Mouse (Mus musculus): ENCODE results near the gene Cacna2d4. TPM values are rescaled to one million over a fixed set of nuclear protein-coding genes. Genes with fewer than 3 reads are reported as not detected.

Gene Cacna2d4
- polyA plus RNA-seq, 1 experiment from 2014 or later, result 0.03 TPM

DNA sequence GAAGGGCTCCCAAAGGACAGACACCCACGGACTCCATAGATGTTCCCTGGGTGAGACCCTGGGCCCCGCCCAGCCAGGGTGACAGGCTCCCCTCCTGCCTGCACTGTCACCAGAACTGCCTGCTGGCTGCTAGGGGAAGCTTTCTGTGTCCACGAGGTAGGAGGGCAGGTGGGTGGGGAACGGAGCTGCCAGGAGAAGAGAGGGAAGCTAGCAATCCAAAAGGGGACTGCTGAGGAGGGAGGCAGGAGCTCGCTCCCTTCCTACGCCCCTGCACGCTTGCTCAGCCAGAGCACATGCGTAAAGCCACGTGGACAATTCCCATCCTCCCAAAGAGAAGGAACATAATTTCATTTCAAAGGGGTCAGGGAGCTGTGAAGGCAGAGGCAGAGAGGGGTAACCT lies 73.8 kb downstream of the Cacna2d4 start:
- TF ChIP-seq CTCF (IDR thresholded peaks at IDR 0.05; ENCODE audit: low read depth), result no peak
- no peak overlapping the region for H3K4me2 ChIP-seq
- no peak for ATAC-seq (ENCODE audit: insufficient read depth)
- H3K27me3 ChIP-seq (ENCODE audit: insufficient read depth, low read length), result no peaks in the 10 kb centered on the region
- 50% methylated on average over 9 of the region's 9 CpGs for WGBS
- H3K4me3 ChIP-seq (ENCODE audit: low read depth, low read length), result no peak overlapping the region
- H3K36me3 ChIP-seq (ENCODE audit: insufficient read depth), result no peaks in the 10 kb centered on the region
- H3K9ac ChIP-seq, result no peak overlapping the region
- H3K9me3 ChIP-seq (ENCODE audit: low read depth, low read length), result no peaks in the 10 kb centered on the region
- no peaks in the 10 kb centered on the region for H3K4me1 ChIP-seq (ENCODE audit: insufficient read depth)
- no peak for DNase-seq
- no peak overlapping the region for H3K27ac ChIP-seq (ENCODE audit: low read depth)

DNA sequence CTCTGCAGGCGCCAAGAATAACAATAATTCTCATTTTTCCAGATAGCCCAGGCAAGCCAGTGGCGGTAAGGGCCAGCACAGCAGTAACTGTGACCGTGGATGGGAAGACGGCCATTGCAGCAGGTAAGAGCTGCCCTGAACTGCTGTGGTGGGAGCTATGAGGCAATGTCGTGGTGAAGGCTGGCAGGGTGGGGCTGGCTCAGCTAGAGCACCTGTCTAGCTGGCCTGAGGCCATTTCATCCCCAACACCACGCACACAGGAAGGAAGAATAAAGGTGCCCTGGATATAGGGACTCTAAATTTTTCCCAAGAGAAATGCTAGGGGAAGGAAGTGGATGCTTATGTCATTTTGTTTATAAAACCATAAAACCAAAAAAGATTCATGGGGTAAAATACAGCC lies 76.1 kb downstream of the Cacna2d4 start:
- H3K9ac ChIP-seq, result no peak overlapping the region

DNA sequence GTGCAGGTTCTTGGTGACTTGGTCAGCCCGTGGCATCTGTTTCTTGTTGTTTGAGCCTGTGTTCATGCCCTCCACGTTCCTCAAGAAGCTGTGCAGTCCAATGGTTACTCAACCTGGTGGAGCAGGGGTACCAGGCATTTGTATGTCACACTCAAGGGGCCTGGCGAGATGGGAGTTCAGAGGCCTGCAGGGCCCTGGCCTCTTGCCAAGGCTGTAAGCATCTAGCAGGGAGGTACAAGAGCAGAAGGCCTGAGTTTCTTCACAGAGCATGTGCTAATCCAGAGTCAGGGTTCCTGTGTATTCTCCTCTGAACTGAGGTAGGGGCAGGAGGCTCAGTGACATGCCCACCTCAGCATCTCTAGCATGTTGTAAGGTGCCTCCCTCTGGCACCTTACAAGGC lies 76.8 kb downstream of the Cacna2d4 start:
- ATAC-seq (ENCODE audit: insufficient read depth) (peak; percentile 8; the same call in 1 of the 2 replicates), DNase-seq (peak; percentile 61)
- Histone ChIP-seq H3K9ac (no peak overlapping the region), H3K27ac (ENCODE audit: low read depth) (no peak overlapping the region), H3K27me3 (ENCODE audit: insufficient read depth, low read length) (no peaks in the 10 kb centered on the region), H3K9me3 (ENCODE audit: low read depth, low read length) (no peaks in the 10 kb centered on the region), H3K4me3 (ENCODE audit: low read depth, low read length) (no peak overlapping the region), H3K4me2 (no peak overlapping the region), H3K36me3 (ENCODE audit: insufficient read depth) (no peaks in the 10 kb centered on the region), H3K4me1 (ENCODE audit: insufficient read depth) (no peaks in the 10 kb centered on the region)
- no peak for TF ChIP-seq CTCF (IDR thresholded peaks at IDR 0.05; ENCODE audit: low read depth)
- 39% methylated on average over 3 of the region's 3 CpGs for WGBS

More for the DNA sequence above, 76.1 kb downstream of the Cacna2d4 start:
- Histone ChIP-seq H3K36me3 (ENCODE audit: insufficient read depth) (no peaks in the 10 kb centered on the region), H3K9me3 (ENCODE audit: low read depth, low read length) (no peaks in the 10 kb centered on the region), H3K4me3 (ENCODE audit: low read depth, low read length) (no peak overlapping the region), H3K4me1 (ENCODE audit: insufficient read depth) (no peaks in the 10 kb centered on the region), H3K27ac (ENCODE audit: low read depth) (no peak overlapping the region), H3K27me3 (ENCODE audit: insufficient read depth, low read length) (no peaks in the 10 kb centered on the region), H3K4me2 (no peak overlapping the region)
- 84% methylated on average over 6 of the region's 6 CpGs for WGBS
- no peak for ATAC-seq (ENCODE audit: insufficient read depth)
- no peak for DNase-seq
- no peak for TF ChIP-seq CTCF (IDR thresholded peaks at IDR 0.05; ENCODE audit: low read depth)

DNA sequence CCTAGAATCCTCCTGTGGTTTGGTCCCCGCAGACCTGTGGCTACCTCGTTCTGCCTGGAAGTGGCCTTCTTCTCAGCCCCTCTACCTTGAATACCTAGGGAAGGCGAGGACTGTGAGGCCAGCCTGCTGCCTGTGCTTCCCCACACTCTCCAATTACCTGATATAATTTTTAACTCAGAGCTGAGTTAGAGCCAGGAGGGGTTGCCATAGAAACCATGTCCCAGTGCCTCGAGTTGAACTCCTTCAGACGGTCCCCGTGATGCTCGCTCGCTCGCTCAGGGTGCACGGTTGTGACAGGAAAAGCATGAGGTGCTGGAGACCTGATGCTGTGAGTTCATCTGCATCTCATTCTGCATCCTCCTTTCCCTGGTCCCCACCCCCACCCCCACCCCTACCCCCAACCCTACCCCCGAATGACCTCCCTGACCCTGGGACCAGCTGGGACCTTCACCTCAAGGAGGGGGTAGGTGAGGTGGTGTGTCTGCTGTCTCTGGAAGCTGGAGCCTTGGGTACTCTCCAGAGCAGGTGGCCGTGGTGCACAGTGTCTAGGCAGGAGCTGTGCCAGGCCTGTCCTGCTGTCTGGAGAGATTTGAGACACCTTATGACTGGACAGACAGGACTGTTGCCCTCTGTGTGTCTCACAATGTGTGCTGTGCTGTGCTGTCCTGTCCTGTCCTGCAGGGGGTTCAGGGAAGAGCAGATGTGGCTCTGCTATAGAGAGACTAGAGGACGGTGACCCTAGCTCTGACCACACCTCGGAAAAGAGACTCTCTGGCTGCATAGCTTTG lies 77.5 kb downstream of the Cacna2d4 start:
- peak; percentile 56 for DNase-seq
- no peaks in the 10 kb centered on the region for H3K36me3 ChIP-seq (ENCODE audit: insufficient read depth)
- H3K27me3 ChIP-seq (ENCODE audit: insufficient read depth, low read length), result no peaks in the 10 kb centered on the region
- no peaks in the 10 kb centered on the region for H3K9me3 ChIP-seq (ENCODE audit: low read depth, low read length)
- H3K27ac ChIP-seq (ENCODE audit: low read depth), result no peak overlapping the region
- H3K4me2 ChIP-seq, result no peak overlapping the region
- no peak overlapping the region for H3K4me3 ChIP-seq (ENCODE audit: low read depth, low read length)
- WGBS, result 38% methylated on average over 14 of the region's 14 CpGs
- H3K4me1 ChIP-seq (ENCODE audit: insufficient read depth), result no peaks in the 10 kb centered on the region
- H3K9ac ChIP-seq, result no peak overlapping the region
- no peak for TF ChIP-seq CTCF (IDR thresholded peaks at IDR 0.05; ENCODE audit: low read depth)
- no peak for ATAC-seq (ENCODE audit: insufficient read depth)

DNA sequence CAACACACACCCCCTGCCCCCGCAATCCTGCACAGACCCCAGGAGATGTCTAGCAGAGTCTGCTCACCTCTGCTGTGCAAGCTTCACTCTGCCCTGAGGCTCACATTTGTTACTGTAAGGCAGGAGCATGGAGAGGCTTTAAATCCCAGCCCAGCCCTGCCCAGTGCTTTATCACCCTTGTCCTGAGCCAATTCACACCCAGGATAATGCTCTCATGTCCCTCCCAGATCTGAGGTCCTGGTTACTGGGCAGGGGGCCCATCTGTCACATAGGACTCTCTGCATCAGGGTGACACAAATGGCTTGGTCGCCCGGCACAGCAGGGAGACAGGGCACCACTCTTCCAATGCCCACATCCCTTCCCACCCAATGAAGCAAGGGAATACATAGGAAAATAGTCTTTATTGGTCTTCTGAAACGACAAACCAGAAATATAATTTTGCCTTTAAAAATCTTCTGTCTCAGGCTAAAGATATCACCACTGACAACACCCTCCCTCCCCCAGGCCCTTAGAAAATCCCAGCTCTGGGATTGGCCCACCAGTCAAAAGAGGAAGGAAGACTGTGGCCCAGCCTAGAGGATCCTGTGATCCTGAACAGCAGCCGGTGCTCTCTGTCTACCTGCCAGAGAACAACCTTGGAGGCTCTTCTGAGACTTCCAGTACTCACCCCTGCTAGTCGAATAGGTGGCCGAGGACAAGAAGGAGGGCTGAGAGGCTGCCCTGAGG lies 78.6 kb downstream of the Cacna2d4 start:
- TF ChIP-seq CTCF (IDR thresholded peaks at IDR 0.05; ENCODE audit: low read depth), result no peak
- WGBS, result 30% methylated on average over 7 of the region's 7 CpGs
- DNase-seq (no peak), ATAC-seq (ENCODE audit: insufficient read depth) (no peak)
- Histone ChIP-seq H3K27me3 (ENCODE audit: insufficient read depth, low read length) (no peaks in the 10 kb centered on the region), H3K4me3 (ENCODE audit: low read depth, low read length) (no peak overlapping the region), H3K9ac (no peak overlapping the region), H3K36me3 (ENCODE audit: insufficient read depth) (no peaks in the 10 kb centered on the region), H3K4me2 (no peak overlapping the region), H3K4me1 (ENCODE audit: insufficient read depth) (no peaks in the 10 kb centered on the region), H3K27ac (ENCODE audit: low read depth) (no peak overlapping the region), H3K9me3 (ENCODE audit: low read depth, low read length) (no peaks in the 10 kb centered on the region)

DNA sequence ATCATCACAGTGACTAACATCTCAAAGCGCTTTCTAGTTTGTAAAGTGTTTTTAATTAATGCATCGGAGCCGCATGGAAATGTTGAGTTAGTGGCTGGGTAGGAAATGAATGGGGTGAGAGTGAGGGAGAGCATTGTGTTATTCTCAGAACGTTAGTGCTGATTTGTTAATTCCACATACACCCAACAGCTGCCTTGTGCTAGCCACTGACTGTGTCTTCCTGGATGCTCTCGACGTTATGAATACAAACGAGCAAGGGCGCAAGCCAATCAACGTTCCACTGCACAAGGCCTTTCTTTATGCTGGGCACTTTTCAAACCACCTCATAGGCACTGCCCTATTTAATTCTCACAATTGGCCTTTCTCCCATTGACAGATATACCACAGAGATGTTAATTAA lies 82.4 kb downstream of the Cacna2d4 start:
- H3K4me3 ChIP-seq (ENCODE audit: low read depth, low read length), result no peak overlapping the region
- 82% methylated on average over 9 of the region's 9 CpGs for WGBS
- H3K4me1 ChIP-seq (ENCODE audit: insufficient read depth), result no peaks in the 10 kb centered on the region
- no peaks in the 10 kb centered on the region for H3K36me3 ChIP-seq (ENCODE audit: insufficient read depth)
- no peaks in the 10 kb centered on the region for H3K27me3 ChIP-seq (ENCODE audit: insufficient read depth, low read length)
- H3K27ac ChIP-seq (ENCODE audit: low read depth), result no peak overlapping the region
- ATAC-seq (ENCODE audit: insufficient read depth) (no peak), DNase-seq (no peak)
- H3K9me3 ChIP-seq (ENCODE audit: low read depth, low read length), result no peaks in the 10 kb centered on the region
- H3K4me2 ChIP-seq, result no peak overlapping the region
- no peak overlapping the region for H3K9ac ChIP-seq
- TF ChIP-seq CTCF (IDR thresholded peaks at IDR 0.05; ENCODE audit: low read depth), result no peak

DNA sequence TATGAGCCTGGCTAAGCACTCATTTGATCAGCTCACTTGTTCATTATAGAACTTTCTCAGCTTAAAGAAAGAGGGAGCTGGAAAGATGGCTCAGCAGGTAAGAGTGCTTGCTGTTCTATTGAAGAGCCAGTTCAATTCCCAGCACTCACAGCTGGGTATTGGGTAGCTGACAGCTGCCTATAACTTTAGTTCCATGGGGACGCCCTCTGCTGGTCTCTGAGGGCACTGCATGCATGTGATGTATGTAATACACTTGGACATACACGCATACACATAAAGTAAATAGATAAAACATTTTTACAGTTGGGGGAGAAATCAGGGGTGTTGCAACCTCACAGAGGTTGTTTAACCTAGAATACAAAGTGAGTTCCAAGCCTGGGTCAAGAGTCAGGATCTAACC lies 83.0 kb downstream of the Cacna2d4 start:
- DNase-seq, result no peak
- TF ChIP-seq CTCF (IDR thresholded peaks at IDR 0.05; ENCODE audit: low read depth), result no peak; the same call in 1 of the 2 replicates
- ATAC-seq (ENCODE audit: insufficient read depth), result no peak
- Histone ChIP-seq H3K4me3 (ENCODE audit: low read depth, low read length) (no peak overlapping the region), H3K9ac (no peak overlapping the region), H3K4me1 (ENCODE audit: insufficient read depth) (no peaks in the 10 kb centered on the region), H3K27ac (ENCODE audit: low read depth) (no peak overlapping the region), H3K36me3 (ENCODE audit: insufficient read depth) (no peaks in the 10 kb centered on the region), H3K27me3 (ENCODE audit: insufficient read depth, low read length) (no peaks in the 10 kb centered on the region), H3K9me3 (ENCODE audit: low read depth, low read length) (no peaks in the 10 kb centered on the region), H3K4me2 (no peak overlapping the region)
- WGBS, result 70% methylated on average over 2 of the region's 2 CpGs

Measured in lung, embryonic 14.5 days (tissue).